Mouse (Mus musculus) gastrocnemius, postnatal 14 days (tissue): Measurements from ENCODE around the gene Olfr1352. TPM values are rescaled to one million over a fixed set of nuclear protein-coding genes. Genes with fewer than 3 reads are reported as not detected.
"Not testable (repeated sequence)": the region's sequence is repeated elsewhere in the genome, so short reads cannot be mapped to it uniquely, and the experiment has no call there.

Source experiments
- DNase-seq: peaks from one replicate; pipeline ENCODE4 v3.0.0; 2021; ENCODE audit warnings: mixed read lengths
- intact Hi-C: fragments of 180-260 bp; cut with DNase I; formaldehyde crosslinking; loops from one replicate; pipeline ENCODE4 v1.15.1; 2025; ENCODE audit warnings: low total_unique reads
- long read RNA-seq, 2 experiments: library from polyadenylated mRNA; stranded (forward); transcript quantifications; one replicate each; pipeline ENCODE4 v2.0.0; 2021
- total RNA-seq, 2 experiments: library from RNA; stranded (reverse); gene quantifications; 2 replicates each; pipeline ENCODE4 v1.2.3; 2021

Gene Olfr1352
- total RNA-seq = not detected
- long read RNA-seq, experiment 1 = 0 reads
- long read RNA-seq, experiment 2 = 0 reads

DNA sequence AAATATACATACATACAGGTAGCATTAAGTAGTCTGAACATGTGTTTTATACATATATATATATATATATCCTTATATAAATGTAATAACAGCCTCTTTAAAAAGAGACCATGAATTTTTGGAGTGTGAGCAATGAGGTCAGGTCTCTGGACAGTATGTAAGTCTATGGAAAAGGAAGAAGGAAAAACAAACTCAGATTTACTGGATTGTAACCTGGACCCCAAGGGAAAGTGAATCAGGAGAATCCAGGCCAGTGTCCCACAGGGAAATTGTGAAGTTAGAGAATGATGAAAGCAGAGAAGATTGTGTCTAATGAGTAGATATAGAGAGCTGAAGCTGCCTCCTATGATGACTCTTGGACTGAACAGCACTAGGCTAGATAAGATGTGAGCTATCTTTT, at the start of gene Olfr1352:
Gene Olfr1352, plus strand, starts transcription at position 301 of the 400 bp plus-strand sequence.
- no peak for DNase-seq
- intact Hi-C loops = no loop called here

GRCm38 (mm10) chr10:78950336-78950735, 30.5 kb upstream of the Olfr1352 start, which contains the start of gene Olfr8:
TSS of gene Olfr8 (plus strand) at chr10:78950636.
- intact Hi-C loops, DNase-seq: not testable (repeated sequence)

DNA sequence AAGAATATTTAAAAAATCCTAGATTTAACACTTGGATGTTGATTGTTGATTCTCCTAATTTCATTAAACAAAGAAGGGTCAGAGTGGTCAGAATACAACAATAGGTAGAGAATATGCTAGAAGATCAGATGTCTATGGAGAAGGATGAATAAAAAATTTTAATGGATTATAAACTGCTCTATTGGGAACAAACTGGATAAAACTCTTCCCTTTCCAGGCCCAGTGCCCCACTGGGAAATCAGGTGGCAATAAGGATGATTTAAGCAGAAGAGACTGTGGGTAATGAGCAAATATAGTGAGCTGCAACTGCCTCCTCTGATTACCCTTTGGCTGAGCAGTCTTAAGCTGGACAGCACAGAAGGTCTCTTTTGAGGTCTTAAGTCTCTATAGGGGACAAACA, 17.8 kb upstream of the Olfr1352 start, which contains the start of gene Olfr1353:
Gene Olfr1353, plus strand, starts transcription at position 301 of the 400 bp plus-strand sequence.
- DNase-seq, intact Hi-C loops: not testable (repeated sequence)

- intact Hi-C loops = no loop called here
- DNase-seq = no peak
These were observed 31.3 kb downstream of the Olfr1352 start, which contains the start of gene Olfr1351 for GRCm38 (mm10) chr10:79012172-79012571. TSS of gene Olfr1351 (plus strand) at chr10:79012472.

GRCm38 (mm10) chr10:79028441-79028840, 47.6 kb downstream of the Olfr1352 start, which contains the start of gene Olfr57:
TSS of gene Olfr57 (plus strand) at chr10:79028741.
- no peak for DNase-seq
- intact Hi-C loops = no loop called here

Other genes with a start within 250 kb of the Olfr1352 start
- gene Ccdc105, start 228.0 kb upstream of the Olfr1352 start, total RNA-seq = not detected
- under 1 TPM in 1 of 2 experiments, not detected in 1; 0.14 TPM for gene Slc1a6, start 200.6 kb upstream of the Olfr1352 start, total RNA-seq
- gene Olfr1356, start 128.9 kb upstream of the Olfr1352 start, total RNA-seq = not detected
- gene Olfr1355, start 105.5 kb upstream of the Olfr1352 start, total RNA-seq = not detected
- gene Olfr1354, start 67.9 kb upstream of the Olfr1352 start, total RNA-seq = not detected
- gene Olfr8, start 30.4 kb upstream of the Olfr1352 start, total RNA-seq = not detected
- not detected for gene Olfr1353, start 17.7 kb upstream of the Olfr1352 start, total RNA-seq
- not detected for gene Olfr1351, start 31.4 kb downstream of the Olfr1352 start, total RNA-seq
- not detected for gene Olfr57, start 47.7 kb downstream of the Olfr1352 start, total RNA-seq
- 10 to 100 TPM in 1 of 2 experiments, 1 to 10 TPM in 1; 9.6 to 10.5 TPM for gene 2610008E11Rik, start 116.5 kb downstream of the Olfr1352 start, total RNA-seq
- not detected for gene Vmn2r80, start 167.7 kb downstream of the Olfr1352 start, total RNA-seq